Mouse (Mus musculus): ENCODE data around the gene 9030624G23Rik. TPM values are rescaled to one million over a fixed set of nuclear protein-coding genes. Genes with fewer than 3 reads are reported as not detected.
"Not testable (repeated sequence)": the region's sequence is repeated elsewhere in the genome, so short reads cannot be mapped to it uniquely, and the experiment has no call there.

The 9030624G23Rik gene
- polyA plus RNA-seq (2014; fragmentation: Nextera tagmentation; extraction: Ambion mirVana), result 2.5 and 2.7 TPM in 2 replicates

DNA sequence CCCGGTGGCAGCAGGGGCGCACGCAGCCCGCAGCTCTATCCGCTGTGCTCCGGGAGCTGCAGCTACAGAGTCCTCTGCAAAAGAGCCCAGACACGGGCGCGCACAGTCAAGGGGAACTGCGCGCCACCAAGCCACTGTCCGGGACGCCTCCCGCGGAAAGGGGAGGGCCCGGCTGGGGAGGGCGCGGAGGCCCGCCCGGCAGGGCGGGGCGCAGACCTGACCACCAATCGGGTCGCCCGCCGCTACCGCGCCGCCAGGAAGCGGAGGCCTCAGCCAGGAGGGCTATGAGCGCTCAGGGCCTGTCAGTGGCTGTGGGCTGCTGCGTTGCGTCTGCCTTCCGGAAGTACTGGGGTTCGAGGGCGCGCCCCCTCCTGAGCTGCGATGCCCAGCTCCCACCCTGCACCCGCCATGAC, at the start of gene 9030624G23Rik:
9030624G23Rik (minus strand) TSS at position 139 of the 413 bp plus-strand sequence.
- Histone ChIP-seq H3K4me2 (replicated peaks; ENCODE audit: low read depth, low read length) (peak within 1 kb of the TSS; percentile 31; the same call in 1 of the 2 replicates), H3K4me3 (ENCODE audit: low read length) (peak within 1 kb of the TSS; percentile 42), H3K9ac (ENCODE audit: low read depth, low read length) (peak within 1 kb of the TSS; percentile 47)
- not testable (repeated sequence) for H3K27me3 ChIP-seq (ENCODE audit: control insufficient read depth, insufficient read depth, low read length); H3K27ac ChIP-seq (ENCODE audit: low read depth, low read length); ATAC-seq (ENCODE audit: low FRiP score, low TSS enrichment); H3K9me3 ChIP-seq (ENCODE audit: control insufficient read depth, low read length); H3K4me1 ChIP-seq (ENCODE audit: control insufficient read depth, insufficient read depth, low read length); H3K36me3 ChIP-seq (ENCODE audit: control insufficient read depth, insufficient read depth, low read length)
- under 1% methylated on average over 21 of the region's 39 CpGs for WGBS

DNA sequence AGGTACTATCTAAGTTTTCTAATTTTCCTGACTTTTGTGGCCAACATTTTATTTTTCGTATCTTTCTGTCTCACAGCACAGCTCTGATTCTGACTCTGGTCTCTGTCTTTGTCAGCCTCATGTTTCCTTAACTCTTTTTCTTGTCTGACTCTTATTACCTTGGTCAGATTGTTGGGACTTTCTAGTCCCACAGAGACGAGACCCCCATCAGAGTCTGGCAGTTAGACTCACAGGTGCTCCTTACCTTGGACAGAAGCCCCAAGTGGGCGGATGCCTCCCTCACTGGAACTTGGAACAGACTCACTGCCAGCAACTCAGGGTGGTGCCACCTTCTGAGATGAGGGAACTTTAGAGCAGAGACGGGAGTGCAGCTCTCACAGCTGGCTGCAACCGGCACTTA, 13.9 kb downstream of the 9030624G23Rik start:
- H3K4me2 ChIP-seq (replicated peaks; ENCODE audit: low read depth, low read length); H3K27me3 ChIP-seq (ENCODE audit: control insufficient read depth, insufficient read depth, low read length); ATAC-seq (ENCODE audit: low FRiP score, low TSS enrichment); H3K36me3 ChIP-seq (ENCODE audit: control insufficient read depth, insufficient read depth, low read length); H3K4me1 ChIP-seq (ENCODE audit: control insufficient read depth, insufficient read depth, low read length); H3K9ac ChIP-seq (ENCODE audit: low read depth, low read length); H3K9me3 ChIP-seq (ENCODE audit: control insufficient read depth, low read length); H3K27ac ChIP-seq (ENCODE audit: low read depth, low read length); H3K4me3 ChIP-seq (ENCODE audit: low read length): not testable (repeated sequence)
- WGBS, result 89% methylated on average over 2 of the region's 5 CpGs

Data from kidney, embryonic 14.5 days (tissue).